Mouse (Mus musculus) testis, adult 2 months (tissue): ENCODE data around the gene Higd2a. TPM values are rescaled to one million over a fixed set of nuclear protein-coding genes. Genes with fewer than 3 reads are reported as not detected.
A peak's percentile ranks its signal among the peaks of the same experiment; 100 is the strongest.

Experiments used
- H3K27ac ChIP-seq: fragments of 200-500 bp; 2 replicates; pipeline ENCODE4 v1.5.1; 2012; ENCODE audit warnings: low read depth, low read length; ENCODE audit not compliant: control insufficient read depth, insufficient read depth
- H3K27me3 ChIP-seq: fragments of 200-500 bp; 2 replicates; pipeline ENCODE4 v1.6.1; 2012; ENCODE audit warnings: mild to moderate bottlenecking, low read length, moderate library complexity; ENCODE audit not compliant: control insufficient read depth, insufficient read depth
- H3K36me3 ChIP-seq: fragments of 200-500 bp; 2 replicates; pipeline ENCODE4 v1.6.1; 2012; ENCODE audit warnings: mild to moderate bottlenecking, low read length; ENCODE audit not compliant: control insufficient read depth, insufficient read depth
- H3K4me1 ChIP-seq: fragments of 200-500 bp; 2 replicates; pipeline ENCODE4 v1.6.1; 2012; ENCODE audit warnings: low read length; ENCODE audit not compliant: control insufficient read depth, insufficient read depth
- H3K4me3 ChIP-seq: fragments of 200-500 bp; 2 replicates; pipeline ENCODE4 v1.5.1; 2012; ENCODE audit warnings: low read depth, mild to moderate bottlenecking, low read length, moderate library complexity, mixed read lengths; ENCODE audit not compliant: control insufficient read depth
- CTCF ChIP-seq: fragments of 200-500 bp; IDR thresholded peaks from 2 replicates; pipeline ENCODE4 v1.5.1; 2012; ENCODE audit warnings: low read depth, mild to moderate bottlenecking, inconsistent platforms, low read length, moderate library complexity; ENCODE audit not compliant: control insufficient read depth, insufficient read depth, insufficient replicate concordance
- POLR2A ChIP-seq: fragments of 200-500 bp; IDR thresholded peaks from 2 replicates; pipeline ENCODE4 v1.6.1; 2012; ENCODE audit warnings: low read depth, mild to moderate bottlenecking, inconsistent platforms, low read length, moderate library complexity; ENCODE audit not compliant: control insufficient read depth
- polyA plus RNA-seq: library from polyadenylated mRNA; depleted of rRNA; stranded (reverse); fragments of >200 nt; gene quantifications from 2 replicates; pipeline ENCODE4 v1.2.3, GENCODE M21; 2012

Higd2a gene
- polyA plus RNA-seq, 1 experiment: 87.3 TPM

- Histone ChIP-seq H3K4me3 (no peak overlapping the region), H3K4me1 (peaks cover 6% of the 10 kb centered on the region), H3K27me3 (no peaks in the 10 kb centered on the region), H3K27ac (no peak overlapping the region), H3K36me3 (peaks cover 5% of the 10 kb centered on the region)
- TF ChIP-seq CTCF (no peak), POLR2A (no peak)
Measured at GRCm38 (mm10) chr13:54562562-54562961, 27.4 kb upstream of the Higd2a start.

DNA sequence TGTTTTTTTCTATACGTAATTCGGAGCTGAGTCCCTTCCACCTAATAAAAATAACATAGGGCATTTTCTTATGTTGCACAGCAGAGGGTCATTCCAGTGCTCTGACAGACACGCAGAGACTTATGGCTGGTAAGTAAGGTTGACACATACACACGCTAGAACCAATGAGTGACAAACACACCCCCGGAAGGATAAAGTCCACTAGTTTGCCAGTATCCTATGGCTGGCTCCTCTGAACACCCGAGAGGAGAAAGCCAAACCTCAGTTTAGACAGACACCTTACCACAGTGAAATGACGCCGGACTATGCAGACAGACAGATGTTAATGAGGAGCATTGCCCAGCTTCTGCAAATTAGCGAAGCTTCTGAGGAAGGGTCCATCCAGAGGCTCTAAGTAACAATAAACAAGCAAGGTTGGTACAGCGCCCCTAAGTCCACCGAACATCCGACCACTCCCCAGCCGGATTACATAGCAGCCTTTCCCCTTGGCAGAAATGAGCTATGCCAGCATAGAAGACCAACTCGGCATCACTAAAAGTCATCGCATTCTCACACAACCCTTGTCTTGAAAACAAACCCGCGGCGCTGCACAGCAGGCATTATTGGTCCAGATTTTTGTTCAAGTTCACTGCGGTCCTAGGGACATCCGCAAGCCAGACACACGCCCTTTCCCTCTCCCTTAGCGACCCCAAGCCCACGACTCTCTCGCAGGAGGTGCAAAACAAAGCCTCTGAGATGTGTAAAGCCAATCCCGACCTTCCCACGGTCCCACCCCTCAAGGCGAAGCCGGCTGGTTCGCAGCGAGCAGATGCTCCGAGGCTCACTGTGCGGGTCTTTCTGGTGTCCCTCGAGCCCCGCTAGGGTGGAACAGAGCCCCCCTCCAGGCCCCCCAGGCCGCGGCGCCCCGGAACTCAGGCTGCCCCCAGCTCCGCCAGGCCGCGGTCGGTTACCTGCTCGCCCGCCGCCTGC lies 25.5 kb upstream of the Higd2a start:
- Histone ChIP-seq H3K27me3 (no peaks in the 10 kb centered on the region), H3K4me1 (peaks cover 6% of the 10 kb centered on the region), H3K4me3 (peak overlapping the region; percentile 93), H3K27ac (peak overlapping the region; percentile 83), H3K36me3 (peaks cover 3% of the 10 kb centered on the region)
- no peak for TF ChIP-seq POLR2A
- no peak for TF ChIP-seq CTCF

GRCm38 (mm10) chr13:54565201-54565581 lies 24.8 kb upstream of the Higd2a start, which contains the start of gene 4833439L19Rik:
Gene 4833439L19Rik, minus strand, starts transcription at chr13:54565435.
- Histone ChIP-seq H3K4me3 (peak within 1 kb of the TSS; percentile 93), H3K27ac (peak within 1 kb of the TSS; percentile 83), H3K4me1 (peaks cover 6% of the 10 kb centered on the region), H3K27me3 (no peaks in the 10 kb centered on the region), H3K36me3 (peaks cover 2% of the 10 kb centered on the region)
- TF ChIP-seq CTCF (0 out of 2 replicates have a peak, but pooled peaks have one; percentile 11), POLR2A (peak; percentile 98)

DNA sequence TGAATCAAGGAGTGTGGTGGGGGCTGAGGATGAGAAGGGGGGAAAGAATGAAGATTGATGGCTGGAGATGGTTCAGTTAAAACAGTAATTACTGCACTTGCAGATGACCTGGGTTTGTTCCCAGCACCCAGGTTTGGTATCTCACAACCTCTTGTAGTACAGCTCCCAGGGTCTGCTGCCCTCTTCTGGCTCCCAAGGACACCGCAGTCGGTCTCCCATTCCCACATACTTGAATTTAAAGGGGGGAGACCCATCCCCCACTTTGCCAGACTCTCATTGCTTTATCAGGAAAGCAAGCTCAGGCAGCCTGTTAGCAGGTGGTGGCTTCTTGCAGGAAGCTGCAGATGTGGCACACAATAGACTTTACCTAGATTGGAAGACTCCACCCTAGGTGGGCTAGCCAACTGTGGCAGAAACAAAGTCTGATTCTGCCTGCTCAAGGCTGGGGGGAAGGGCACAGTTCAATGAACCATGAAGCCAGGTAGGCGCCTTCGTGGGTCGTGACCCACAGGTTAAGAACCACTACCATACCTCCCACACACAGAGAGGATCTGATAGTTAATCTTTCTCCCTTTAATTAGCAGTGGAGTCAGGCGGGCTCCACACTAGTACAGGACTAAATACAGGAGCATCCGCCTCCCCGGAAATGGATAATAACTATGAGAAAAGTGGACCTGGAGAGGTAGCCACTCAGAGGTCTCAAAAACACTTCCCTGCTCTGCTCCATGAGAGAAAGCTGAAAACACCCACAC lies 24.2 kb upstream of the Higd2a start:
- Histone ChIP-seq H3K4me3 (peak overlapping the region; percentile 93), H3K36me3 (peaks cover 2% of the 10 kb centered on the region), H3K27ac (peak overlapping the region; percentile 70), H3K4me1 (peaks cover 6% of the 10 kb centered on the region), H3K27me3 (no peaks in the 10 kb centered on the region)
- TF ChIP-seq POLR2A: no peak
- no peak for TF ChIP-seq CTCF

GRCm38 (mm10) chr13:54568380-54568779 lies 21.6 kb upstream of the Higd2a start:
- H3K27ac ChIP-seq: no peak overlapping the region
- H3K27me3 ChIP-seq: no peaks in the 10 kb centered on the region
- H3K36me3 ChIP-seq: no peaks in the 10 kb centered on the region; the same call in 1 of the 2 replicates
- TF ChIP-seq CTCF (no peak), POLR2A (no peak)
- no peak overlapping the region for H3K4me3 ChIP-seq
- H3K4me1 ChIP-seq: peaks cover 6% of the 10 kb centered on the region

- no peak for TF ChIP-seq POLR2A
- no peak for TF ChIP-seq CTCF
- H3K27me3 ChIP-seq: no peaks in the 10 kb centered on the region
- H3K36me3 ChIP-seq: no peaks in the 10 kb centered on the region
- H3K4me3 ChIP-seq: no peak overlapping the region
- peaks cover 7% of the 10 kb centered on the region for H3K4me1 ChIP-seq
- no peak overlapping the region for H3K27ac ChIP-seq
Measured at GRCm38 (mm10) chr13:54569282-54569681, 20.7 kb upstream of the Higd2a start.

DNA sequence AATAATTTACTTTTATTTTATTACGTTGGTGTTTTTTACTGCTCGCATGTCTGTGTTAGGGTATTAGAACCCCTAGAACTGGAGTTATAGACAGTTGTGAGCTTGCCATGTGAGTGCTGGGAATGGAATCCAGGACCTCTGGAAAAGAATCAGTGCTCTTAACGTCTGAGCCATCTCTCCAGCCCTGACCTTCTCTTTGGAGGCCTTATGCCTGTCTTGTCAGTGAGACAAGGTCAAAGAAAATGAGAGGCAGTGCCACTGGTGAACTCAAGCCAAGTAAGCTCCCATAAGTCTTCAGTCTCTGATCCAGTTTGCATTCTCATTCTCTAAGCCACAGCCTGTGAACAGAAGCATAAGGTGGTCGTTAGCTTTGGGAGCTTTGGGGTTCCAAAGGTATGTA lies 19.3 kb upstream of the Higd2a start:
- TF ChIP-seq POLR2A: no peak
- no peak for TF ChIP-seq CTCF
- no peak overlapping the region for H3K4me3 ChIP-seq
- peaks cover 8% of the 10 kb centered on the region for H3K4me1 ChIP-seq
- no peaks in the 10 kb centered on the region for H3K27me3 ChIP-seq
- H3K36me3 ChIP-seq: no peaks in the 10 kb centered on the region
- H3K27ac ChIP-seq: no peak overlapping the region
